Mouse (Mus musculus): ENCODE data around the gene Kif13a. TPM values are rescaled to one million over a fixed set of nuclear protein-coding genes. Genes with fewer than 3 reads are reported as not detected.

The Kif13a gene
- polyA plus RNA-seq, 1 experiment, result 17.4 TPM

GRCm38 (mm10) chr13:46967308-46967707 lies 37.6 kb upstream of the Kif13a start:
- no peaks in the 10 kb centered on the region for H3K4me1 ChIP-seq (ENCODE audit: control insufficient read depth, insufficient read depth, low read length)
- DNase-seq, result no peak

GRCm38 (mm10) chr13:46960878-46961474 lies 31.3 kb upstream of the Kif13a start:
- Histone ChIP-seq H3K27me3 (replicated peaks; ENCODE audit: control insufficient read depth, insufficient read depth, low read length) (no peaks in the 10 kb centered on the region; the same call in 1 of the 2 replicates), H3K4me1 (ENCODE audit: control insufficient read depth, insufficient read depth, low read length) (no peaks in the 10 kb centered on the region), H3K27ac (ENCODE audit: insufficient read depth, low read depth, low read length) (no peak overlapping the region), H3K36me3 (ENCODE audit: control insufficient read depth, insufficient read depth, low read length) (no peaks in the 10 kb centered on the region), H3K4me3 (ENCODE audit: insufficient read depth, low read depth, low read length) (no peak overlapping the region)
- no peak for DNase-seq
- TF ChIP-seq CTCF (conservative IDR thresholded peaks at IDR 0.05; ENCODE audit: insufficient read depth, insufficient read length, low read depth, low read length) (no peak), POLR2A (IDR thresholded peaks at IDR 0.05; ENCODE audit: low read depth, low read length) (no peak)
- WGBS, result 20% methylated on average over 7 of the region's 7 CpGs

More at GRCm38 (mm10) chr13:46967308-46967707, 37.6 kb upstream of the Kif13a start:
- H3K4me3 ChIP-seq (ENCODE audit: insufficient read depth, low read depth, low read length), result no peak overlapping the region
- WGBS, result 77% methylated on average over 4 of the region's 4 CpGs
- no peaks in the 10 kb centered on the region for H3K36me3 ChIP-seq (ENCODE audit: control insufficient read depth, insufficient read depth, low read length)
- no peak overlapping the region for H3K27ac ChIP-seq (ENCODE audit: insufficient read depth, low read depth, low read length)
- TF ChIP-seq POLR2A (IDR thresholded peaks at IDR 0.05; ENCODE audit: low read depth, low read length) (no peak), CTCF (conservative IDR thresholded peaks at IDR 0.05; ENCODE audit: insufficient read depth, insufficient read length, low read depth, low read length) (no peak)
- no peaks in the 10 kb centered on the region; the same call in 1 of the 2 replicates for H3K27me3 ChIP-seq (replicated peaks; ENCODE audit: control insufficient read depth, insufficient read depth, low read length)

- Histone ChIP-seq H3K4me1 (ENCODE audit: control insufficient read depth, insufficient read depth, low read length) (no peaks in the 10 kb centered on the region), H3K36me3 (ENCODE audit: control insufficient read depth, insufficient read depth, low read length) (no peaks in the 10 kb centered on the region), H3K27me3 (replicated peaks; ENCODE audit: control insufficient read depth, insufficient read depth, low read length) (no peaks in the 10 kb centered on the region), H3K4me3 (ENCODE audit: insufficient read depth, low read depth, low read length) (no peak overlapping the region), H3K27ac (ENCODE audit: insufficient read depth, low read depth, low read length) (no peak overlapping the region)
- 92% methylated on average over 5 of the region's 5 CpGs for WGBS
- no peak for TF ChIP-seq POLR2A (IDR thresholded peaks at IDR 0.05; ENCODE audit: low read depth, low read length)
- TF ChIP-seq CTCF (conservative IDR thresholded peaks at IDR 0.05; ENCODE audit: insufficient read depth, insufficient read length, low read depth, low read length), result no peak
- no peak for DNase-seq
Observed at GRCm38 (mm10) chr13:46959139-46959538, 29.5 kb upstream of the Kif13a start.

- no peak for TF ChIP-seq CTCF (conservative IDR thresholded peaks at IDR 0.05; ENCODE audit: insufficient read depth, insufficient read length, low read depth, low read length)
- TF ChIP-seq POLR2A (IDR thresholded peaks at IDR 0.05; ENCODE audit: low read depth, low read length), result no peak
- DNase-seq, result no peak
- 86% methylated on average over 15 of the region's 15 CpGs for WGBS
- no peak overlapping the region for H3K27ac ChIP-seq (ENCODE audit: insufficient read depth, low read depth, low read length)
- H3K36me3 ChIP-seq (ENCODE audit: control insufficient read depth, insufficient read depth, low read length), result no peaks in the 10 kb centered on the region
- no peak overlapping the region for H3K4me3 ChIP-seq (ENCODE audit: insufficient read depth, low read depth, low read length)
- no peaks in the 10 kb centered on the region for H3K4me1 ChIP-seq (ENCODE audit: control insufficient read depth, insufficient read depth, low read length)
- no peaks in the 10 kb centered on the region for H3K27me3 ChIP-seq (replicated peaks; ENCODE audit: control insufficient read depth, insufficient read depth, low read length)
Observed at GRCm38 (mm10) chr13:46951212-46951611, 21.5 kb upstream of the Kif13a start.

- TF ChIP-seq POLR2A (IDR thresholded peaks at IDR 0.05; ENCODE audit: low read depth, low read length) (no peak), CTCF (conservative IDR thresholded peaks at IDR 0.05; ENCODE audit: insufficient read depth, insufficient read length, low read depth, low read length) (no peak)
- Histone ChIP-seq H3K27ac (ENCODE audit: insufficient read depth, low read depth, low read length) (no peak overlapping the region), H3K4me1 (ENCODE audit: control insufficient read depth, insufficient read depth, low read length) (no peaks in the 10 kb centered on the region), H3K4me3 (ENCODE audit: insufficient read depth, low read depth, low read length) (no peak overlapping the region), H3K27me3 (replicated peaks; ENCODE audit: control insufficient read depth, insufficient read depth, low read length) (no peaks in the 10 kb centered on the region), H3K36me3 (ENCODE audit: control insufficient read depth, insufficient read depth, low read length) (no peaks in the 10 kb centered on the region)
- WGBS, result 87% methylated on average over 2 of the region's 2 CpGs
- no peak for DNase-seq
Observed at GRCm38 (mm10) chr13:46949741-46950140, 20.1 kb upstream of the Kif13a start.

- no peak for TF ChIP-seq POLR2A (IDR thresholded peaks at IDR 0.05; ENCODE audit: low read depth, low read length)
- no peak for TF ChIP-seq CTCF (conservative IDR thresholded peaks at IDR 0.05; ENCODE audit: insufficient read depth, insufficient read length, low read depth, low read length)
- WGBS, result 51% methylated on average over 3 of the region's 3 CpGs
- Histone ChIP-seq H3K36me3 (ENCODE audit: control insufficient read depth, insufficient read depth, low read length) (no peaks in the 10 kb centered on the region), H3K4me1 (ENCODE audit: control insufficient read depth, insufficient read depth, low read length) (no peaks in the 10 kb centered on the region), H3K27me3 (replicated peaks; ENCODE audit: control insufficient read depth, insufficient read depth, low read length) (no peaks in the 10 kb centered on the region), H3K27ac (ENCODE audit: insufficient read depth, low read depth, low read length) (no peak overlapping the region), H3K4me3 (ENCODE audit: insufficient read depth, low read depth, low read length) (no peak overlapping the region)
- no peak for DNase-seq
Observed at GRCm38 (mm10) chr13:46948027-46948426, 18.4 kb upstream of the Kif13a start.

- 85% methylated on average over 5 of the region's 5 CpGs for WGBS
- Histone ChIP-seq H3K36me3 (ENCODE audit: control insufficient read depth, insufficient read depth, low read length) (no peaks in the 10 kb centered on the region), H3K4me1 (ENCODE audit: control insufficient read depth, insufficient read depth, low read length) (no peaks in the 10 kb centered on the region), H3K27me3 (replicated peaks; ENCODE audit: control insufficient read depth, insufficient read depth, low read length) (no peaks in the 10 kb centered on the region), H3K4me3 (ENCODE audit: insufficient read depth, low read depth, low read length) (no peak overlapping the region), H3K27ac (ENCODE audit: insufficient read depth, low read depth, low read length) (no peak overlapping the region)
- no peak for DNase-seq
- TF ChIP-seq POLR2A (IDR thresholded peaks at IDR 0.05; ENCODE audit: low read depth, low read length) (no peak), CTCF (conservative IDR thresholded peaks at IDR 0.05; ENCODE audit: insufficient read depth, insufficient read length, low read depth, low read length) (no peak)
Observed at GRCm38 (mm10) chr13:46946041-46946440, 16.4 kb upstream of the Kif13a start.
